Mouse (Mus musculus): ENCODE results near the gene Rab7b.

Gene Rab7b

GRCm38 (mm10) chr1:131695308-131695707, 6.8 kb downstream of the Rab7b start:
- DNase-seq (ENCODE audit: low read depth, low spot score) = no peak

- no peak for DNase-seq (ENCODE audit: low read depth, low spot score)
Measured at GRCm38 (mm10) chr1:131696325-131696724, 7.8 kb downstream of the Rab7b start.

DNA sequence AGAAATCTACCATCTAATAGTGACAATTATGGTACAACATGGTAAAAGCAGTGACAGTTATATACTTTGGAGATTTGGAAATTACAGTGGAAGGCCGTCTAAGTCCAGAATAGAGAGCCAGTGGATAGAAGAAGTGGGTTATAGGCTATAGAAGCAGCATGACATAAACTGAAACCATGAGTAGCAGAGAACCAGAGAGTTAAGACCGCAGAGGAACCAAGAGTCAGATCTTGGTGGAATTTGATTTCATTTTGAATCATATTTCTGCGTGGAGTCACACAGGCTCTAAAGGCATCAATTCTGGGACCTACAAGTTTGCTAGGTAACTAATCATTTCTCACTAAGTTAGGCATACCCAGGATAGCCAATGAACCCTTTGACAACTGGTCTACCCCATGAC, 10.3 kb downstream of the Rab7b start:
- DNase-seq (ENCODE audit: low read depth, low spot score) = no peak

DNA sequence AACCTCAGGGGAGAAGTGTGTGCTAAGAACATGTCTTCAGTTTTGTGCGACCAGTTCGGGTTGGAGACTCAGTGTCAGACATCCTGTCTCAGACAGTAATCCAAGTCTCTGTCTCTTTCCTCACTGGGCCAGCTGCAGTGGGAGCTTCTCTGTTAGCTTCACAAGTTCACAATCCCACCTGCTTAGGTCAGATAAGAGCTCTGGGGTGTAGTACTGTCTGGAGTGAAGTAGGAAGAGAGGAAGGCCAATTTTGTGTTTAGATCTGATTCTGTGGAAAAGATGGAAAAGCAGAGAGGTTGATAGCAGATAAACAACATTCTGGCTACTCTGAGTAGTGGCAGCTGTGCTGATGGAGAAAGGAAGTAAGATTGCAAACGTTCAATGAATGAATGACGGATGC, 11.1 kb downstream of the Rab7b start:
- no peak for DNase-seq (ENCODE audit: low read depth, low spot score)

DNA sequence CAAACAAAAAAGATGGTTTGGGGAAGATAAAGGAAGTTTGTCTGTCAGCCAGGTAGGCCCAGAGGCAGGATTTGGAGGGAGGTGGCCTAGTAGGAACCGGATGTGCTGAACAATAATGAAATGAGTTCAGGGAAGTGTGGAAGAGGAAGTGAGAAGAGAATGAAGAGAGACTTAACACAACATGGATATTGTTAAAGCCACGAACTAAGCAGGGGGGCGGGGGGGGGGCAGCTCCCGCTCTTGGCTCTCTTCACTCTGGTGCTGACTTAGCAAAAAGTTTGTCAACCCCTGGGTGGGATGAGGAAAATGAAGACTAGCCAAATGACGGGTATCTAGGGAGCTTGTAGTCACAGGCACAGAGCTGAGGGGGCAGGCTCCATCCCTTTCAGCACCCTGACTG, 12.0 kb downstream of the Rab7b start:
- DNase-seq (ENCODE audit: low read depth, low spot score) = no peak

DNA sequence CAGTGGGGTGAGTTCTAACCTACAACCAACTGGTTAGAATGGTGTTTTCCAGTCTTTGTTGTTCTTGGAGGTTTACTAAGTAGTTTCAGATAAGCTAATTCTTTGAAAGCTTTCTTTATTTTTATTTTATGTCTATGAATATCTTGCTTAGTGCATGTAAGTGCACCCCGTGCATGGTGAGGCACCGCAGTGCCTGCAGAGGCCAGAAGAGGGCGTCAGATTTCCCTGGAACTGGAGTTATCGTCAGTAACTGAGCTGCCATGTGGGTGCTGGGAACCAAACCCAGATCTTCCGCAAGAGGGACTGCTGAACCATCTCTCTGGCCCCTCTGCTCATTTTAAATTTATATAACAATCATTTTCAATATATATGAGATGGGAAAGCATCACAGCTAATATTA, 12.9 kb downstream of the Rab7b start:
- no peak for DNase-seq (ENCODE audit: low read depth, low spot score)

GRCm38 (mm10) chr1:131702094-131702766, 13.7 kb downstream of the Rab7b start:
- DNase-seq (ENCODE audit: low read depth, low spot score) = no peak

DNA sequence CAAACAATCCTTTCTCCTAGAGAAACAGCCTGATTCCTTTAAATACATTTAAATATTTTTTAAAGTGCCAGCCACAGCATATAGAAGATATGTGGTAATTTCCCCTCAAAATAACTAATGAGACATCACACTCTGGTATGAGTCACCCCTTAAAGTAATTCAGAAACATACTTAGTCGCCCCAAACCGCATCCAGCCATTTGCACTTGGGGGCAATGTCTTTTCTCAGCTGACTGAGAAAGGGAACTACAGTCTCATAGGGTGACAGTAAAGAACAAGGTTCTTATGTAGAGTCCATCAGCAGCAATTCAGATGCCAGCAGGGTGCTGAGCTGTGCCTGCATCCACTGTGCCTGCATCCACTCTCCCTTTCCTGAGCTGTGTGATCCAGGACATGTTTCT, 15.0 kb downstream of the Rab7b start:
- no peak for DNase-seq (ENCODE audit: low read depth, low spot score)

- DNase-seq (ENCODE audit: low read depth, low spot score) = peak; percentile 36
Measured at GRCm38 (mm10) chr1:131708338-131708737, 19.8 kb downstream of the Rab7b start.

- no peak for DNase-seq (ENCODE audit: low read depth, low spot score)
Measured at GRCm38 (mm10) chr1:131711518-131711917, 23.0 kb downstream of the Rab7b start.

- peak; percentile 50 for DNase-seq (ENCODE audit: low read depth, low spot score)
Measured at GRCm38 (mm10) chr1:131712386-131712785, 23.9 kb downstream of the Rab7b start.

GRCm38 (mm10) chr1:131714388-131715337, 26.2 kb downstream of the Rab7b start:
- DNase-seq (ENCODE audit: low read depth, low spot score) = no peak

GRCm38 (mm10) chr1:131718952-131719694, 30.6 kb downstream of the Rab7b start:
- no peak for DNase-seq (ENCODE audit: low read depth, low spot score)

- no peak for DNase-seq (ENCODE audit: low read depth, low spot score)
Measured at GRCm38 (mm10) chr1:131721989-131722388, 33.5 kb downstream of the Rab7b start.

DNA sequence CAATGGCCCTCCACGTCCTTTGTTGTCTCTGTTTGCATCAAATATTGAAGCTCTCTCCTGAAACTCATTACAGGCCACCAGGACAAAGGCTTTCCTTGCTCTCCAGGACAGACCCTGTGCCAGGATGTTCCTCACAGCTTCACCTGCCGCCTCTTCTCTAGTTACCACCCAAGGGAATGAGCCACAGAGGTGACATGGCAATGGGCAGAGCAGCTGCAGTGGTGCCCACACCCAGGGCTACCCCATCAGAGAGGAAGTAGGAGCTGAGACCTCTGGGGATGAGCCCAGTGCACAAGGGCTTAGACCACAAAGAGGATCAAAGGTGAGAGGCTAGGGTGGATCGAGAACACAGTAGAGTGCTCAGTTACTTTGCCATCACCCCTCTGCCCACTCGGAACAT, 35.1 kb downstream of the Rab7b start:
- no peak for DNase-seq (ENCODE audit: low read depth, low spot score)

DNA sequence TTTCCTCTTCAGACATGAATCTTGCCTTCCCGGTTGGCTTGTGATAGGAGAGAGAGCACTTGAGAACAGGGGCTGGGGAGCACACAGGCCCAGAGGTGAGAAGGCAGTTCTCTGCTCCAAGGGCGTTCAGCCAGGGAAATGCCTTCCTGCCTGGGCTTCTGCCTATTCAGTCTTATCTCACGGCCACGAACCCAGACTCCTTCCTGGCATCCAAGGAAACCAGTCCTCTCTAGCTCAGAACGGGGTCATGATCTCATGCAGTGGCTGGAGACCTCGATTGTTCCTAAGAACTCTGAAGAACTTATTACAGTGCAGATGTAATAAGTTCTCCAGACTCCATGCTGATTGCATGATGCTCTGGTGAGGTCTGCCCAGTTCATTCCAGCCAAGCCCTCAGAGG, 38.1 kb downstream of the Rab7b start:
- no peak for DNase-seq (ENCODE audit: low read depth, low spot score)

- no peak for DNase-seq (ENCODE audit: low read depth, low spot score)
Measured at GRCm38 (mm10) chr1:131730639-131731437, 42.3 kb downstream of the Rab7b start.

DNA sequence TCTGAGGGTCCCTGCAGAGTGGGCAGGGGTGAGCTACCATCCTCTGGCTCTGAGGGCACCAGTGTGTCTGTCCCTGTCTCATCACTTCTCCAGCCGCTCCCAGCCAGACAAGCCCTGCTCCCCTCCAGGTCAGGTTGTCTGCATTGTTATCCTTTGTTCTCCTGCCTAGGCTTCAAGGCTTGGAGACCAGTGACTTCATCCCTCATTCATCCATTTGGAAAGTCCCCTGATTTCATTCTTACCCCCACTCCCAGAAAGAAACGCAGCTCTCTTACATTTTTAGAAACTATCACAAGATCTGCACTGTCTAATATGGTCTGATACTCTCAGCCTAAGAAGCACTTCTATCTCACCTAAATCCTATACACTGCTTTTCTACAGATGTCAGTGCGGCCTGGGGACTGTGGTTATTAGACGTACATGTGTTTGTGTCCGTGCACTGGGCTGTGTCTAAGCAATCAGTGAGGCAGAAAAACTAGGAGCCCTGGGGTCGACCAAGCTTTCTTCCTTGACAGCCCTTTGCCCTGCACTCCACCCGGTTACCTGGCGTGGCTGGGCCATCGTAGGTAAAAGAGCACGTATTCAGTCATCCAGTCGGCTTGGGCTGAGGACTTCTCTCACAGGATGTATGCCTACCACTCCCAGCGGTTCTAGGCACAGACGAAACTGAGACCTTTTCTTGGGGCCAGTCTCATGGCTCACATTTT, 45.1 kb downstream of the Rab7b start:
- DNase-seq (ENCODE audit: low read depth, low spot score) = no peak

GRCm38 (mm10) chr1:131734657-131735273, 46.3 kb downstream of the Rab7b start:
- no peak for DNase-seq (ENCODE audit: low read depth, low spot score)

- DNase-seq (ENCODE audit: low read depth, low spot score) = no peak
Measured at GRCm38 (mm10) chr1:131736494-131736893, 48.0 kb downstream of the Rab7b start.

Data from retina, adult 2 months (tissue).